Mouse (Mus musculus): ENCODE measurements at regions not wholly inside any gene's neighbourhood (a gene's known extent, or its start where the extent isn't known, plus 50 kb on each side); places are given as distances from the start of the nearest gene placed in this dataset.

DNA sequence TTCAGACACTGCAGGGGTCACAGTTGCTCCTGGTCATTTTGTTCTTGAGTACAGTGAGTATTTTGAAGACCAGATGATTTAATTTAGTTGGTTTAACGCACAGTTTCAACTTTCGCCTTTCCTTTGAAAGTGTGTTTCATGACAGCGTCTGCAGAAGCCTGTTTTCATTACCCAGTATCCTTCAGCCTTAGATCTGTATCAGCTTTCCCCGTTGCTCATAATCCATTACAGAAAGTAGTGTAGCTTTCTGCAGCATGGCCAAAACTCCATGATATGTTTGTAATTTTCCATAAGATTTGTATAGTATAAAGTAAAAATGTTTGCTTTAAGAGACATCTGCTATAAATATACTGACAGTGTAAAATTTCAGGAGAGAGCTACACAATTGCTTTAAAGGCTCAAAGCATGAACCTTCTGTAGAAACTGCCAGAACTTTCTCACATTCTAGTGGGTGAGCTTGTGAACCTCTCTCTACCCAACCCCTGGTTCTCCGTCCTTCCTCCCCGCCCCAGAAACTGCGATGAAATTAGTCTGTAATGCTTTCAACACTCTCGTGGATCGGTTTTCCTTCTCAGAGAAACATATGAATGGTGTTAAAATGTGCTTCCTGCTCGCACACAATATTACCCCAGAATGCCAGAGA, 506.6 kb upstream of the Adgrl2 start:
- no peak for DNase-seq

DNA sequence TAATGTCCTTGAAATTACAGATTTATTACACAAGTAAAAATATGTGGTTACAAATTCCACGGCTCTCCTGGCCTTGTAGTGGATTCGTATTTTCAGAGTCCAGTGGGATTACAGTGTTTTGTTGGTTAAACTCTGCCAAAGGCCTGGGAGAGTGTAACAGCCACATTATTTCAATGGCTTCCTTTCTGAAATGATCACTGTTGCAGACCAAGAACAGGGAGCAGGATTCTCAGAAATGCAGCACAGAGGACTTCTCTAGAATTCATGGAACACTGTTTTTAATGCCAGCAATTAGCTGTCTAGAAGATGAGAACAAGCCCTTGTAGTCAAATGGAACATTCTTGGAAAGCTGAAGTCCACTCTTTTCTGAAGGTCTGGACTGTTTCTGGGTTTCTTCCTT, 505.8 kb upstream of the Adgrl2 start:
- no peak for DNase-seq

DNA sequence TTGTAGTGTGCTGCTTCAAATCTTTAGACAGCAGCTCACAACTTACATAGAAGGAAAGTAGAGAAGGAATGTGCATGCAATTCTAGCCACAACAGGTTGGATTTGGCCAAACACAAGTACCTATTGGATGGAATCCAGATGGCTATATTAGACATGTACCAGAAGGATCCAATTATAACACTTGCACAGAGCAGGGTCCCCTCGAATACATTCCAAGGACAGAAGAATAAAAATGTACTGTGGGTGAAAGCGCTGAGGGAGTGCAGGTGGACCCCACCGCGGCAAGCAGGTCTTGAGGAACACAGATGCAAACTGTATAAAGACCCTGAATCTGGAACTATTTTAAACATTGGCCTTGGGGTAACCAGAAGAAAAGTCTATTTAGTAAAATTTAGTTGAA, 497.8 kb upstream of the Adgrl2 start:
- no peak for DNase-seq

DNA sequence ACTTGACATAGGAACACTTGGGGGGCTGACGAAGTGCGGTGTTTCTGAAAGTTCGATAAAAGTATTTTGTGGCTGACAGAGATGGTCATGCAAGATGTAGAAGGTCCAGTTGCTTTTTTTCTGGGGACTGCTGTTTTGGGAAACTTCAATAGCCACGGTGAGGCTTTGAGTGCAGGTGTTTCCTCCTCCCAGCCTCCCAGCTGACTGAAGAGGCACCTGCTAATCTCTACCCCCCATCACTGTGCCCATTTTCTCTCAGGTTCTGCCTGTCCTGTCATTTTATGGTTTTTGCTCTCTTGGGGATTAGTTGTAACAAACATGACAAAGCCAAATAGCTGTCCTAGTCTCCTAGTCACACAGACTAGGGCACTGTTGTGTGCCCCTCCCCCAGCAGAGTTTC, 495.1 kb upstream of the Adgrl2 start:
- no peak for DNase-seq

DNA sequence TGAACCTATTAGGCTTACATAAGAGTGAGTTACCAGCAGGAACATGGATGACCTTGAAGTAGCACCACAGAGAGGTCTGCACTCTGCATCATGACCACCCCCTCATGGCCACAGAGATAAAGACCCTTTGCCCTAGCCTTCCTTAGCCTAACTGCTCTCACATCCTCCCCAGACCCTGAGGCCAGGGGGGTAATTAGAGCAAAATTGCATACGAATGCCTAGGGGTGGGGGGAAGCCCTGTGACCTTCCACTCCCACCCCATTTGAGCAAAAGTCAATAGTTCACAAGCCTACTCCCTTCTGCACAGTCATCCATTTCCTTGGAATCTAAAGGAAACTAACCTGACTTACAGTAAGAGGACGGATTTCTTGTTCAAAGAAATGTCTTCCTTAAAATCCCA, 494.0 kb upstream of the Adgrl2 start:
- no peak for DNase-seq

DNA sequence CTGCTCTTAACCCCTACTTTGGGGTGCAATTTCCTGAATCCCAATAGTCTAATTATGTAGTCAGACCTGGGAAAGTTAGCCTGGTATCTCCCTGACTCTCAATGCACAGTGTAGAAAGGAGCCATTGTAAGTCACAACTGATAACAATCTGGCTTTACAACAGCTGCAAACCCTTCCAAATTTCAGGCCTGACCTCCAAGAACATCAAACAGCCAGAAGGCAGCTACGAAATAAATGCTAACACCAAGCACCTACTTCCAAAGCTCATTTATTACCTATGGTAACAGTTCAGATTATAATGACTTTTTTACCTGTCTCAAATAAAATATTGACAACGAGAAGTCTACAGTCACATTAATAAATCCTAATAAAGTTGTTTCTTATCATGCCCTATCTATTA, 485.8 kb upstream of the Adgrl2 start:
- no peak for DNase-seq

DNA sequence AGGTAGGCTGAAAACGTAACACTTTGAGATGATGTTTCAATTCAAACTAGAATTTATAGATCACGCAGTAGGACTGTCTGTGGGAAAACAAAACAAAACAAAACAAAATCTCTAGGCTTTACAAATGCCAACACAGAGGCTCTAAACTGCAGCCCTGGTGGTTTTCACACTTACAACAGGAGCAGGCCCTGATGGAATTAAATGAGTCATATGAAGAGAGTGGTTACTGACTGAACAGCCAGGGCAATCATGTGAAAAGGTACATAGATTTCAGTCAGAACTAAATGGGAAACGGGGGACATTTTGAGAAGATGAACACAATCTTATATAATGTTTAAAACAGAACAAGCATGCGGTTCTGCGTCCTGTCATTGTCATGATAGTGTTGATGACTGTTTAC, 476.6 kb upstream of the Adgrl2 start:
- DNase-seq, result no peak

DNA sequence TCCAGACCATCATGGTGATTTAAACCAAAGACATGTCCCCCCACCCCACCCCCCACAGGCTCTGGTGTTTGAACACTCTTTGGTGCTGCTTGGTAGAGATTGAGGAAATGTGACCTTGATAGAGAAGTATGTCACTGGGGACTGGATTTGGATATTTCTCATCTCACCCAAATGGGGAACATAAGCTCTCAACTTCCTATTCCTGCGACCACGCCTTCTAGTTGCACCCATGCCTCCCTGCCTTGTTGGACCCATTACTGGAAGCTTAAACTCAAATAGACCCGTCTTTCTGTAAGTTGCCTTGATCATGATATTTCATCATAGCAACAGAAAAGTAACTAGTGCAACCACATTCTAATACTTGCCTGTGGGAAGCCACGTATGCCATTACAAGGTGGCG, 474.2 kb upstream of the Adgrl2 start:
- DNase-seq, result no peak

DNA sequence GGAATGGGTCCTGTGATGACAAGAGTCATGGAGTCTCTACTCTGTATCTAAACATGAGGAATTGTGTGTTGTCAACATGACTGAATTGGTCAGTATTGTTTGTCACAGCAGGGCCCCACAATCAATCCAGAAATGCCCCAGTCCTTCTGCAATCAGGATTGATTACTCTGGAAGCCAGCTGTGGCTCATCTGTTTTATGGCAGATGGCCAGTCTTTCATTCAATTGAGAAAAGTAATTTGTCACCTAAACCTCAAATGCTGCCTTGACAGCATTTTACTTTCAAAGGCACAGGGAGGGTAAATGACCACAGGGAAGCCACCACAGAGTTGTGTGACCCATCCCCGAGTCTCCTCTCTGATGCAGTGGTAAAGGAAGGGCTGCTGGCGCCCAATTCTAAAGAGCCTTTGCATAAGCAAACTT, 471.8 kb upstream of the Adgrl2 start:
- DNase-seq, result no peak

DNA sequence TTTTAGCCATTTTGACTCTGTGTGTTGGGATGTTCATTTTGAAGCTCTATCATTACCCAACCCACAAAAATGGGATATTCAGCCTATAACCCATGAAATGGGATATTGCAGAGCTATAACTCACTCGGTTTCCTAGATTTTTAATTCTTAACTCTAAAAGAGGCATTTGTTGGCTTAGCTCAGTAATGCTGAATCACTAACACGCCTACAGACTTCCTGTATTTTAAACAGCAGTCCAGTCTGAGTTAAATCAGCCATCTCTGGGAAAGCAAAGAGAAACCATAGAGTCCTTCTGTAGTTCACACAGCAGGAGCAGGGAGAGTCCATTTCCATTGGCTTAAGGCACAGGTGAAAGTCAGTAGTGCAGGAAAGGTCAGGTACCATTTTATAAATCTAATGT, 471.3 kb upstream of the Adgrl2 start:
- no peak for DNase-seq

DNA sequence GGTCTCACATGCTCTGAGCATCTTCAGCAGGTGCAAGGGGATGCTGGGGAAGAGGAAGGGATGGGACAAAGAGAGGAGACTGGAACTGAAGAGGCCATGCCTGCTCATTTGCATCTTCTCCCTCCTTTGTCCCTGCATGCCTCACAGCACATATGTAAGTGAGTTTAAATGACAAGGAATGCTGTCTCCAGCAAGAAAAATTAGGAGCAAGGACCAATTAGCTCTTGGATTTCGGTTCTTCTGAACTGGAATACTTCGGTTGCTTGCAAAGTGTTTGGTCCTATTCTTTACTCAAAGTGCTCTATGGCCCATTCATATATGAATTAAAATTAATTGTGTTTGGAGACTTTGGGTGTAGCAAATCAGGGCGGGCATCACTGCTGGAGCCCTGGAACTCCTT, 459.0 kb upstream of the Adgrl2 start:
- no peak for DNase-seq

DNA sequence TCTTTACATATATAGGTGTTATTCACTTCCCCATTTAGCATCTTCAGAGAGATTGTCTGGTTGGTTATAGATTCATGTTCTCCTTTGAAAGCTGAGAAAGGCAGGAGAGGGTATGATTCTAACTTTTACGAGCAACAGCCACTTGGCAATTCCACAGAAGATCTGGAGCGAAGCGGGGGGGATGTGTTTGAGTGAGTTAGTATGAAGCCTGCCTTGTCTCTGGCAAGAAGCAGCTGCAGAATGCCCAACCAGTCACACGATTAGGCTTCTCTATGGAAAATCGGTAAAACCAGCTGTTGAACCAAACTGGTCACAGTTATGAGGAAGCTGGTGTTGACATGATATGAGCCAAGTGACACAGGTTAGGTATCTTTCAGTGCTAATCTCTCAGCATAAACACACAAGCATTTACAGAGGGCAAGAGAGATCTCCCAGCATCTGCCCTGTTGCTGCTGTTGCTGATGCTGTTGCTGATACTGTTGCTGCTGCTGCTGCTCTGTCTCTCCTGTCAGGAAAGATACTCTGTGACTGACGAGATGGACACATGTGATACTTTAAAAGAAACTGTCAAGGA, 455.7 kb upstream of the Adgrl2 start:
- no peak for DNase-seq

DNA sequence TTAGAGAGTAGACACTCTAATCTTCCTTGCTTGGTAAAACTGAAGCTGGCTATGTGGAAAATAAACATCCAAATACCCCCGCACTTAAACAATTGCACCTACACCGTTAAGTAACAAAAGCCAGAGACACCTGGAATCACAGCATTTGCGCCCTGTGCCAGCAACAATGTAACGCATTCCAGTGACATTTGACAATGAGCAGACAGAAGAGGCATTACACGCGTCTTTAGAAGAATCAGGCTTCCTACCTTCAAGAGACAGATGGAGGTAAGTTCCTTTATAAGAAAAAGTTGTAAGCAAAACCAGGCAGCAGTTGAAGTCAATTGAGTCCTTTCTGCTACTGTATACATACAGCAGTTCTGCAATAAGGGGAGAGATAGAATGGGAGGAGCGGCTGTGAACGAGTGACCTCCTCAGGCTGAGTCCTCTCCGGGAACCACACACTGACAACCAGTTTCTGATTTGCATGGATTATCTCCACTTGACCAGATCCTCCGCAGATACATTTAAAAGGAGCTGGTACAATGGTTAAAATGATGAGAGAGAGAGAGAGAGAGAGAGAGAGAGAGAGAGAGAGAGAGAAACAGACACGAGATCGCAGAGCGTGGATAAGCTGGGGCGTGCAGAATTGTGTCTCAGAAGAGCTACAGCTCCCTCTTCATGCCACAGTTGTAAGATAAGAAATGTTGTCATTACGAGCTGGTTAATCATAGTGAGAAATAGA, 454.7 kb upstream of the Adgrl2 start:
- peak; percentile 10 to 21 for DNase-seq

DNA sequence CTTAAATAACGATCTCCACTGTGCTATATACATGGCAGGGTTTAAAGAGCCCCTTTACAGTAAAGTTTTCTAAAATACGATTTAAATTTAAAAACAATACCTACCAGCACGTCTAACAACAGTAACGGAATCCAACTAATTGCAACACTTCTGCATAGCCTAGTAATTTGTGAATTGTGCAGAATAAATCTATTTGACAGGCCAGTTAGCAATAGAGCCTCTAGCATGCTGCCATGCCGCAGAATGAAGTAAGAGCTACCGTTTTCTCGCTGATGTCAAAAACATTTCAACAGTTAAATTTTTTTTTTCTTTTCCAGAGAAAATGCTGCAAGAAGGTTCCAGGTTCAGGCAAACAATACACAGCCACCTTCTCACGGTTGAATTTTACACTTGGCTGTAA, 454.0 kb upstream of the Adgrl2 start:
- DNase-seq, result no peak

DNA sequence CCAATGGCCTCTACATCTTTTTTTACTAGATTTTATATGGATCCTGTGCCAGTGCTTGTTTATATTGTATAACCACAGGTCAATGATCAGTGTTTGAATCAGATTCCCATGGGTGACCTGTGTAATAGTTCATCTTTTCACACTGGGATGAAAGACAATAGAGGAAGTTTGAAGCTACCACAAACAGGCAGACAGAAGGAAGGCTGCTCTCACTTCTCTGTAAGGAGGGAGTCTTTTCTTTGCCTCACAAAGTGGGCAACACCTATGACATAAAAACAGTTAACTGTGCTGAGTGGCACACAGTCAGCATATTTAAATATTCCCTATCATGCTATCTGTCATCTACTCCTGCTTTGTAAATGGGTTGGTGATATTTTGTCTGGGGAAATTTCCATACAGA, 450.9 kb upstream of the Adgrl2 start:
- DNase-seq, result no peak

DNA sequence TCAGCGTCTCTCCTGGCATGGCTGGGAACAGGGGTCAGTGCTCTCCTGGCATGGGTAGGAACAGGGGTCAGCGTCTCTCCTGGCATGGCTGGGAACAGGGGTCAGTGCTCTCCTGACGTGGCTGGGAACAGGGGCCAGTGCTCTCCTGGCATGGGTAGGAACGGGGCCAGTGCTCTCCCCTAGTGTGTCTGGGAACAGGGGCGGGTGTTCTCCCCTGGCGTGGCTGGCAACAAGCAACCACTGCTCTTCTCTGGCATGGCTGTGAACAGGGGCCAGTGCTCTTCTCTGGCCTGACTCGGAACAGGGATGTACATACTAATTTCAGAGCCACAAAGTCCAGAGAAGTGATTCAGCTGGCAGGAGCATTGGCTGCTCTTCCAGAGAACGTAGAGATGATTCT, 447.4 kb upstream of the Adgrl2 start:
- no peak for DNase-seq

DNA sequence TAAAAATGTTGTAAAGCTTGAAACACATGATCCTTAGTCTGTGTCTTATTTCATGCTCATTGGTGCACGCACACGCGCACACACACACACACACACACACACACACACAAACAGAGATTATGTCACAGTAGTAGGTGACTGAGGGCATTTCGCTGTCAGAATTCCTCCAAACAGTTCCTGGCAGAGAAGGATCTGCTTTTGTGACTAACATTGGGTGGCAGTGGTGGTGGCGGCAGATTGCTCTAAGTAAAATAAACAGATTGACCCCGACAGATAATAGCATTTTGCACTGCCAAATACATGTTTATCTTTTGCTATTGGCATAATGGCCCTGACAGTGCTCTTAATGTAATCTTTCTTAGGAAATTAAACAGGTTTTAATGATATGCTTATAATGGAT, 446.6 kb upstream of the Adgrl2 start:
- DNase-seq, result no peak

DNA sequence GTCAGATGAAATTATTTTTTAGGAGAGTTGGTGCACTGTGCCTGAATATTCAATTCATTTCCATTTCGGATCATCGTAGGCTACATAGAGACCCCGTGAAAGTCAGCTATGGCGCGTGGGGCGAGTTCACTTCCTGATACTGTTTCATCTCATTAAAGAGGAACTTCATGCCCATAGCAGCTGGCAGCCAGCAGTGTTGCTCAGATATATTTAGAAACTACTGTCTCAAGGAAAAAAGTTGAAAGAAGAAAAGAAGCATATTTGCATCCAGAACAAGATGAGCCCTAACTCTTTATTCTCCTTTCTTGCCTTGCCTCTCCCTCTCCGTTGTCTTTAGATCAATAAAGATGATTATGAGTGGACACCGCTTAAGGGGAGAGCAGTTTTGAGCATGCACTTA, 446.1 kb upstream of the Adgrl2 start:
- DNase-seq, result no peak

DNA sequence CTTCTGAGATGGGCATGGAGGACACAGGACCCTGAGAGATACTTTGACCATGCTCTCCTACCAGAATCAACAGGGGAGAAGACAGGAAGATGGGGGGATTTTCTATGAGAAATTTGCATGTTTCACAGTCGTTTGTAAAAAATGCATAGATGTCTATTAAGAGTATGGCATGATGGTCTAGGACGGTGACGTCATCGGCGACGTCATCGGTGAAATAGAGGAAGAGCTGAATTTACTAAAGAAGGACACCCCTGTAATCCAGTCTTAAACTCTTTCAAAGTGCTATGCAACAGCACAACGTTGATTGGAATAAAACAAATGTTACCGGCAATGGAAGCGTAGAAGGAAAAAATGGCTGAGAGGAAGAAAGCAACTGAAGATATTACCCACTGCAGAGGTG, 441.4 kb upstream of the Adgrl2 start:
- DNase-seq, result no peak

DNA sequence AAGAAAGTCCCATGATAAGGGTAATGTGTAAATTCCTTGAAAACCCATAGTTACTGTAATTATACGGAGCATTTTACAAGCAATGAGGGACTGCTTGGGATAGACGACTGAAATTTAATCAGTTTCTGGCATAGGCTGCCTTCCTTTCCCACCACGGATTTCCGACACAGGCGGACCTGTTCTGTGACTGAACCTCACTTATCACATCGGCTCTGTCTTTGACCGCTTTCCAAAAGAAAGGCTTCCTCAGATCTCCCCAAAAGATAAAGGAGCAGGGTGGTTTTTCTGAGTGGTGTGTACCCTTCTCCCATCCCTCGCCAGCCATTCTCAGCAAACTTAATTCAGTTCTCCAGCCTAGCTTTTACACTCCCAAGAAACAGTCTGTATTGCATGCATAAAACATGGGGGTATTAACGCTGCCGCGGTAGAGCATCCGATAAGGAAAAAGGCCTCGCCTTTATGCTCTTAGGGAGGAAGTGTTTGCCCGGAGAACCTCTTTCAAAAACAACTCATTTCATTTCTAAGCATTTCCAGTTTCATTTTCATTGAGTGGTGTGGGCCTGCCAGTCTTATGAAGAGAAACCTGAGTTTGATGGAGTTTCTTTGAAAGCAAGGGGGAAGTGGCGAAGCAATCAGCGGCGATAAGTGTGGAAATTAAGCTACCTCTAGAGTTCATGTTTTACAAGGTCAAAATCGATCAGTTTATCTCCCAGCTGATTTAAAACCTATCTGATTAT, 435.8 kb upstream of the Adgrl2 start:
- no peak for DNase-seq

DNA sequence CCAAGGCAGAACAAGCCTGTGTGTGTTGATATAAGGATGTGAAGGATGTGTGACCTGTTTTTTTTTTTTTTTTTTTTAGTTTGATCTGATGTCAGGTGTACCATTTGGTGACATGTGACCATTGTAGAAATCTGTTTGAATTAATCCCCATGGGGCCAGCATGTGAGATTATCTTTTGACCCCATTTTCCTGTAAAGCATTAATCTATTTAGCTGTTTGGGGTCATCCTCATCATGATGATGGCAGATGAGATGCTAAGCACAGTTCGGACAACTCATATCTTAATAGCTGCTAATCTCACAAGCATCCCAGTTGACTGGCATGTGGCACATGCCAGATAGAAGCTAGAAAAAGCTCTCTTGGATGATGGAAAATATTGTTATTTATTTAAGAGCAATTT, 434.0 kb upstream of the Adgrl2 start:
- no peak for DNase-seq

DNA sequence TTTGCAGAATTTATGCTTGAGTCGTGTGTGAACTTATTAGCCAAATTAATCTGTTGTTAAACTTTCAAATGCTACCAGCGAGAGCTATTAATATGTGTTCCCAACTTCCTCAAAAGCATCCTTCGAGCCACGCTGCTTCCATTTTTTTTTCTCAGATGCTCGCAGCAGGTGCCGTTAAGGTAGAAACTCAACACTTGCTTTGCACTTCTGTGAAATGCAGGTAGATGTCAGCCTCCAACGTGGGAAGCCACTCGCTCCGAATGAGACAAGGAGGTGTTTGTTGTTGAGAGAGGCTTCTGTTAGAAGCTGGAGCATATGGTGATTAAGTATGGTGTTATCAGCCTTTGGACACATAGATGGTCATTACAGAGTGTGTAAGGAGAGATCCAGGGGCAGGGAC, 433.1 kb upstream of the Adgrl2 start:
- no peak for DNase-seq

DNA sequence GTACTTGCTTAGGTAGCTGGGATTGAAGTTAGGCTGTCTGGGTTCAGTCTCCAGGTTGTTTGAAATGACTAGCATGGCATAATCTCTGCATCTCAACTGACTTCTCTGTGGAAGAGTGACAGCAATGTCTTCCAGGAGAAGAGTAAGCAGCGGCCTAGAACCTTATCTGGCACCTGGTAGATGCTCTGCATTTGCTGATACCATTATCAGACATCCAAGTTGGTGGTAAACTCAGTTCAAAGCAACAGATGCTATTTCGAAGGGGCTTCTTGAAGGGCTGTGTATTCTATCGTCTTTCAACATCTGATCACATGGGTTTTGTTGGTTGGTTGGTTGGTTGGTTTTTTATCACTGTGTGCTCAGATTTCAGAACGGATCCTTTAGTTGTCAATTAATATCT, 424.7 kb upstream of the Adgrl2 start:
- DNase-seq, result no peak

DNA sequence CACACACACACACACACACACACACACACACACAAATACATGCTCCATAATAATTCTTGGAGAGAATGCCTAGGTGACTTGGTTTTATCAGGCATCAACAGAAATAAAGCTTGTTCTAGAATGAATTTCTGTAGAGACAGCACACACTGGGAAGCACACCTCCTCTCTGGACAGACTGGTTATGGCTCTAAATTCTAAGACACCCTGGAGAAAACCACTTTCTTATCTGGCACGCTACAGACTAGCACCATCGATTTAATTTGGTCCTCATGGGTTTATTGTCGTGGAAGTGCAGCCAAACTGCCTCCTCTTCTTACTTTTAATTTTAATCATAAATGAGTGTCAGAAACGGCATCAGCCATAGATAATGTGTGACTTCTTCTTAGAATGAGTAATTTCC, 422.8 kb upstream of the Adgrl2 start:
- DNase-seq, result no peak

All from cerebellum, postnatal 36 days (tissue).